Mouse (Mus musculus): ENCODE data around the gene Rrp9.

Rrp9 gene

GRCm38 (mm10) chr9:106457920-106458319, 17.8 kb upstream of the Rrp9 start:
- DNase-seq = no peak

- no peak for DNase-seq
Observed at GRCm38 (mm10) chr9:106459946-106460345, 15.8 kb upstream of the Rrp9 start.

GRCm38 (mm10) chr9:106460401-106461025, 15.2 kb upstream of the Rrp9 start:
- DNase-seq = no peak

- no peak for DNase-seq
Observed at GRCm38 (mm10) chr9:106461026-106461415, 14.7 kb upstream of the Rrp9 start.

- no peak for DNase-seq
Observed at GRCm38 (mm10) chr9:106461641-106462429, 13.9 kb upstream of the Rrp9 start.

- no peak for DNase-seq
Observed at GRCm38 (mm10) chr9:106462430-106462800, 13.3 kb upstream of the Rrp9 start.

- DNase-seq = no peak
Observed at GRCm38 (mm10) chr9:106463122-106464063, 12.4 kb upstream of the Rrp9 start.

- peak; percentile 57 for DNase-seq
Observed at GRCm38 (mm10) chr9:106464751-106465541, 10.8 kb upstream of the Rrp9 start.

GRCm38 (mm10) chr9:106465571-106466200, 10.1 kb upstream of the Rrp9 start, which contains the start of gene Gpr62:
Gpr62 (minus strand) TSS chr9:106465938.
- no peak for DNase-seq

GRCm38 (mm10) chr9:106466721-106467120, 9.0 kb upstream of the Rrp9 start:
- DNase-seq = no peak

GRCm38 (mm10) chr9:106467746-106468145, 8.0 kb upstream of the Rrp9 start:
- DNase-seq = no peak

- no peak for DNase-seq
Observed at GRCm38 (mm10) chr9:106469317-106469716, 6.4 kb upstream of the Rrp9 start.

- no peak for DNase-seq
Observed at GRCm38 (mm10) chr9:106469776-106470175, 6.0 kb upstream of the Rrp9 start.

- peak; percentile 7 for DNase-seq
Observed at GRCm38 (mm10) chr9:106470991-106471750, 4.6 kb upstream of the Rrp9 start.

GRCm38 (mm10) chr9:106471892-106472291, 3.9 kb upstream of the Rrp9 start:
- peak; percentile 19 for DNase-seq

- DNase-seq = peak; percentile 6
Observed at GRCm38 (mm10) chr9:106472321-106472720, 3.4 kb upstream of the Rrp9 start.

GRCm38 (mm10) chr9:106473081-106473752, 2.5 kb upstream of the Rrp9 start:
- peak; percentile 6 for DNase-seq

- DNase-seq = peak; percentile 15
Observed at GRCm38 (mm10) chr9:106473753-106474105, 2.0 kb upstream of the Rrp9 start.

- DNase-seq = peak; percentile 83
Observed at GRCm38 (mm10) chr9:106474456-106474855, 1.3 kb upstream of the Rrp9 start.

- DNase-seq = peak; percentile 52
Observed at GRCm38 (mm10) chr9:106475046-106475445, 717 bp upstream of the Rrp9 start.
